Comparison of ENCODE assay signal across 47 mouse cellular contexts in the genomic region with DNA sequence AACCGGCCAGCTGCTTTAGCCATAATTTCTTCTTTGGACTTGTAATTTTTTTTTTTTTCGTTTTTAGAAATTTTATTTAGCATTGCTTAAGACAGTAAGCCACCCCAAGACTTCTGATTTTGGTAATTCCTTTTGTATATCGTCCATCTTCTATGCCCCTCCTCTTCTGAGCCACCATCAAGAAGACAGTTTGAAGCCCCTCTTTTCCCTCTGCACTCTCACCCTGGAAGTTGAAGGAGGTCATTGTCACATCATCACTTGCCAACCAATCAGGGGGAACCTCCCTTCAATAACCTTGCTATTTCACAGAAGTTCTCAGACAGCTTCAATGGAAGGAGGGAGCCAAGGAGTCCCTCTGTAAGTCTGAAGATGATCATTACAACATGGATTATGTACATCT. TPM values are rescaled to one million over a fixed set of nuclear protein-coding genes. Genes with fewer than 3 reads are reported as not detected.
"Had no signal": no experiment of that assay in that cellular context is flagged by ENCODE, and none has a peak within 500 bp of the region (broad histone marks: within the 10 kb centered on the region; RNA-seq: fewer than 3 reads in every experiment).

A gene (plus strand): TSS at position 301 of the 400 bp plus-strand sequence.

- H3K4me2 ChIP-seq: heart, embryonic 11.5 days; heart, embryonic 12.5 days; heart, embryonic 13.5 days; heart, embryonic 15.5 days; hindbrain, embryonic 12.5 days; hindbrain, embryonic 13.5 days; hindbrain, embryonic 14.5 days; hindbrain, embryonic 15.5 days; intestine, embryonic 15.5 days; kidney, embryonic 15.5 days had no signal

- H3K36me3 ChIP-seq: heart, embryonic 10.5 days; heart, embryonic 12.5 days; heart, embryonic 13.5 days; heart, embryonic 15.5 days; hindbrain, embryonic 10.5 days; hindbrain, embryonic 12.5 days; hindbrain, embryonic 13.5 days; hindbrain, embryonic 15.5 days; intestine, embryonic 15.5 days; kidney, embryonic 15.5 days had no signal

- H3K9ac ChIP-seq: heart, embryonic 12.5 days; heart, embryonic 13.5 days; heart, embryonic 15.5 days; hindbrain, embryonic 12.5 days; hindbrain, embryonic 13.5 days; hindbrain, embryonic 14.5 days; hindbrain, embryonic 15.5 days; intestine, embryonic 15.5 days; kidney, embryonic 15.5 days had no signal

- H3K9me3 ChIP-seq: heart, embryonic 10.5 days; heart, embryonic 12.5 days; heart, embryonic 13.5 days; heart, embryonic 15.5 days; hindbrain, embryonic 10.5 days; hindbrain, embryonic 12.5 days; hindbrain, embryonic 13.5 days; hindbrain, embryonic 15.5 days; intestine, embryonic 15.5 days; kidney, embryonic 15.5 days had no signal

- H3K4me3 ChIP-seq: heart, embryonic 10.5 days; heart, embryonic 12.5 days; heart, embryonic 13.5 days; heart, embryonic 15.5 days; hindbrain, embryonic 10.5 days; hindbrain, embryonic 12.5 days; hindbrain, embryonic 13.5 days; hindbrain, embryonic 15.5 days; intestine, embryonic 15.5 days; kidney, embryonic 15.5 days; layer of hippocampus, adult 2 months had no signal

- H3K27me3 ChIP-seq: heart, embryonic 12.5 days; heart, embryonic 15.5 days; hindbrain, embryonic 12.5 days; hindbrain, embryonic 13.5 days; hindbrain, embryonic 15.5 days; intestine, embryonic 15.5 days; kidney, embryonic 15.5 days had no signal

- DNase-seq: heart, postnatal 10 days; heart, postnatal 14 days; heart, postnatal 36 days; heart, postnatal 4 days; kidney, adult 11 months; kidney, adult 18-20 months; kidney, adult 2 months; kidney, adult 8-10 months; kidney, adult 9 months; kidney, postnatal 10 days; kidney, postnatal 14 days; kidney, postnatal 25 days; kidney, postnatal 36 days; kidney, postnatal 4 days; layer of hippocampus, adult 9-11 months; layer of hippocampus, postnatal 36 days had no signal

- H3K27ac ChIP-seq: heart, embryonic 10.5 days; heart, embryonic 13.5 days; heart, embryonic 15.5 days; hindbrain, embryonic 10.5 days; hindbrain, embryonic 12.5 days; hindbrain, embryonic 13.5 days; hindbrain, embryonic 14.5 days; hindbrain, embryonic 15.5 days; hindbrain, postnatal 0 days; intestine, embryonic 15.5 days; kidney, embryonic 15.5 days; kidney, postnatal 0 days; layer of hippocampus, adult 2 months had no signal

- ATAC-seq: hindbrain, embryonic 16.5 days; hindbrain, postnatal 0 days; inflammation-experienced regulatory T-cells, adult 6 months; intestine, embryonic 15.5 days; intestine, embryonic 16.5 days; intestine, postnatal 0 days had no signal

- H3K4me1 ChIP-seq: heart, embryonic 10.5 days; heart, embryonic 12.5 days; heart, embryonic 13.5 days; heart, embryonic 15.5 days; hindbrain, embryonic 10.5 days; hindbrain, embryonic 12.5 days; hindbrain, embryonic 15.5 days; intestine, embryonic 15.5 days; kidney, embryonic 15.5 days had no signal

RNA-seq across cellular contexts. Expression of the gene that starts here (rescaled TPM):
- total RNA-seq: heart, postnatal 10 days; heart, postnatal 14 days; heart, postnatal 25 days; heart, postnatal 36 days; heart, postnatal 4 days; hematopoietic stem cell, adult 5-6 weeks; hindbrain, postnatal 0 days; layer of hippocampus, adult 2 months; layer of hippocampus, postnatal 10 days; layer of hippocampus, postnatal 14 days; layer of hippocampus, postnatal 25 days; layer of hippocampus, postnatal 36 days had no signal
- polyA plus RNA-seq: heart, embryonic 10.5 days; heart, embryonic 11.5 days; heart, embryonic 12.5 days; heart, embryonic 13.5 days; heart, embryonic 14.5 days; heart, embryonic 15.5 days; heart, embryonic 16.5 days; heart, postnatal 0 days; hindbrain, embryonic 10.5 days; hindbrain, embryonic 11.5 days; hindbrain, embryonic 12.5 days; hindbrain, embryonic 13.5 days; hindbrain, embryonic 15.5 days; hindbrain, embryonic 16.5 days; hindbrain, postnatal 0 days; inflammation-experienced regulatory T-cells, adult 6 months; intestine, embryonic 14.5 days; intestine, embryonic 15.5 days; intestine, embryonic 16.5 days; intestine, postnatal 0 days; kidney, adult 2 months; kidney, embryonic 14.5 days; kidney, embryonic 15.5 days; kidney, embryonic 16.5 days; kidney, postnatal 0 days had no signal
